Mouse (Mus musculus) E14TG2a.4 (cell line): ENCODE measurements at regions not wholly inside any gene's neighbourhood (a gene's known extent, or its start where the extent isn't known, plus 50 kb on each side); places are given as distances from the start of the nearest gene placed in this dataset.

Experiments used
- H3K27me3 ChIP-seq: 2 replicates; pipeline ENCODE4 v1.6.1; 2014; ENCODE audit warnings: low read length, control low read depth; ENCODE audit not compliant: insufficient read depth
- H3K36me3 ChIP-seq: 2 replicates; pipeline ENCODE4 v1.6.1; 2014; ENCODE audit warnings: low read length, control low read depth; ENCODE audit not compliant: insufficient read depth
- H3K4me1 ChIP-seq: replicated peaks from 2 replicates; pipeline ENCODE4 v1.6.1; 2014; ENCODE audit warnings: low read depth, low read length, control low read depth
- H3K4me3 ChIP-seq: replicated peaks from 2 replicates; pipeline ENCODE4 v1.5.1; 2014; ENCODE audit warnings: mild to moderate bottlenecking, low read length
- H3K9me3 ChIP-seq: 2 replicates; pipeline ENCODE4 v1.6.1; 2014; ENCODE audit warnings: low read length, control low read depth
- CTCF ChIP-seq: conservative IDR thresholded peaks from 2 replicates; pipeline ENCODE4 v1.5.1; 2014; ENCODE audit warnings: low read length
- NANOG ChIP-seq: IDR thresholded peaks from 2 replicates; pipeline ENCODE4 v1.6.1; 2014; ENCODE audit warnings: borderline replicate concordance, low read length, mixed read lengths
- POU5F1 ChIP-seq: IDR thresholded peaks from 2 replicates; pipeline ENCODE4 v1.6.1; 2014; ENCODE audit warnings: low read length, borderline replicate concordance

DNA sequence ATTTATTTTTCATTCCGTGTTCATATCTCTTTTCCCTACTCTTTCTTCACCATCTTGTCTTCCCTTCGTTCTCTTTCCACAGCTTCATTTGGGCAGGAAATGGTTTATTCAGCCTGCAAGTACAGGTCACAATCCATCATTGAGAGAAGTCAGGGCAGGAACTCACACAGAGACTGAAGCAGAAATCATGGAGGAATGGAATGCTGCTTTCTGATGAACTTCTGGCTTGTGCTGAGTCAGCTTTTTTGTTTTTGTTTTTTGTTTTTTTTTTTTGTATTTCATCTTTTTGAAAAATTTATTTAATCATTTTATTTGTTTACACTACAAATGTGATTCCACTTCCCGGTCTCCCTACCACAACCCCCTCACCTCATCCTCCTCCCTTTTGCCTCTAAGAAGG, 51.2 kb upstream of the Suclg2 start:
- no peaks in the 10 kb centered on the region for H3K36me3 ChIP-seq
- no peaks in the 10 kb centered on the region for H3K4me1 ChIP-seq
- no peak overlapping the region for H3K4me3 ChIP-seq
- H3K27me3 ChIP-seq, result no peaks in the 10 kb centered on the region
- TF ChIP-seq POU5F1, result no peak
- no peak for TF ChIP-seq NANOG
- no peak for TF ChIP-seq CTCF
- no peaks in the 10 kb centered on the region for H3K9me3 ChIP-seq

DNA sequence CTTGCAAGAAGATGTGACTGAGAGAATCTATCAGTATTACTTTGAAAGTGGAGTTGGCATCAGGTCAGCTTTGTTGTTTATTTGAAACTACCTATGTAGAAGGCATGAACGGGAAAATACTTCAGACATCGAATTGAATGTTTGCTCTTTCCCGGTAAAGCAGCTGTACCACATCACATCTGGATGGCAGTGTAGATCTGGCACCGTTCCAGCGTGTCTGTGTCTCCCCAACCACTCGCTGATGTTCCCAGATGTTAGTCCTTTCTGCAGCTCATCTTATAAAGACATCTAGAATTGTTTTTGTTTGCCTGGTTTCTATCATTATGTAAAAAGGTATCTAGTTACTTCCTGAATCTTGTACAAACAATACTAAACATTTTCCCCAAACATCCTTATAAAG, 83.1 kb upstream of the Suclg2 start:
- peaks cover 33% of the 10 kb centered on the region for H3K9me3 ChIP-seq
- H3K4me3 ChIP-seq, result no peak overlapping the region
- TF ChIP-seq NANOG (no peak), POU5F1 (no peak), CTCF (no peak)
- H3K36me3 ChIP-seq, result no peaks in the 10 kb centered on the region
- H3K4me1 ChIP-seq, result no peaks in the 10 kb centered on the region
- no peaks in the 10 kb centered on the region for H3K27me3 ChIP-seq

- H3K27me3 ChIP-seq, result no peaks in the 10 kb centered on the region
- H3K4me1 ChIP-seq, result no peaks in the 10 kb centered on the region
- TF ChIP-seq POU5F1 (no peak), CTCF (no peak), NANOG (no peak)
- H3K9me3 ChIP-seq, result peaks cover 36% of the 10 kb centered on the region
- H3K4me3 ChIP-seq, result no peak overlapping the region
- no peaks in the 10 kb centered on the region for H3K36me3 ChIP-seq
Observed at GRCm38 (mm10) chr6:95841502-95841901, 122.9 kb upstream of the Suclg2 start.

DNA sequence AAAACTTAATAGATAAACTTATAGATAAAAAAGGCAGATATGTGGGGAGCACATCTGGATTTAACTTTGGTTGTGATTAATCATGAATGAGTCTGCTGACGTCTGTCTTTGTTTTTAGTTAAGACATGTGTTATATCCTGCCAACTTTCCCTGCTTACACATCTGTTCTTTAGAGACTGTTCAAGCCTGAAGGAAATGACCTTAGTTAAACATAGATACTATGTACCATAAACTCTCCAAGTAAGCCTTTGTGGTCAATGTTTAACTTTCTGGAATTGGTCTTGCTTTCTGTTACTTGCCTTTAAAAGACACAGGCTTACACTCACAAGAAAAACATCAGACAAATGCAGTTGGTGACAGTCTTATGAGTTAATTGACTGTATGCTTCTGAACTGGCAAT, 127.9 kb upstream of the Suclg2 start:
- Histone ChIP-seq H3K4me1 (no peaks in the 10 kb centered on the region), H3K36me3 (no peaks in the 10 kb centered on the region), H3K27me3 (no peaks in the 10 kb centered on the region), H3K9me3 (peaks cover 39% of the 10 kb centered on the region), H3K4me3 (no peak overlapping the region)
- TF ChIP-seq CTCF (no peak), POU5F1 (no peak), NANOG (no peak)

DNA sequence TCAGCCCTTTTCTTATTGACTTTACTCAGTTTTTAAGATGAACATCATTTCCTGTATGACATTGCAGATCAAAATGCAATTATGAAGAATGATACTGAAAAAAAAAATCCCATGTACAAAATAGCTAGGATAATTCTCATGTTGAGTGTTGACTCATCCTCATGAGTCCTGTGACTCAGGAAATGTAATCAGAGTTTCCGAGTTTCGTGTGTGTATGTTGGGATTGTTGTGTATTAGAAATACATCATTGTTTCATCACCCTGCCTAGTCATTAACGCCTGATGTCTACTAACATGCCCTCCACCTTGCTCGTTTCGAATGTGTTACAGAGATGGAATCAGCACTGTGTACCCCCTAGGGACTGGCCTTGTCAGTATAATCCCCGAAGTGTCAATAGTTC, 156.9 kb upstream of the Suclg2 start:
- no peak for TF ChIP-seq NANOG
- Histone ChIP-seq H3K9me3 (peaks cover 24% of the 10 kb centered on the region), H3K36me3 (no peaks in the 10 kb centered on the region), H3K27me3 (no peaks in the 10 kb centered on the region), H3K4me1 (no peaks in the 10 kb centered on the region), H3K4me3 (no peak overlapping the region)

- TF ChIP-seq POU5F1, result no peak
- Histone ChIP-seq H3K4me1 (no peaks in the 10 kb centered on the region), H3K4me3 (no peak overlapping the region), H3K36me3 (no peaks in the 10 kb centered on the region), H3K9me3 (peaks cover 20% of the 10 kb centered on the region), H3K27me3 (no peaks in the 10 kb centered on the region)
Observed at GRCm38 (mm10) chr6:95876320-95876719, 157.7 kb upstream of the Suclg2 start.

DNA sequence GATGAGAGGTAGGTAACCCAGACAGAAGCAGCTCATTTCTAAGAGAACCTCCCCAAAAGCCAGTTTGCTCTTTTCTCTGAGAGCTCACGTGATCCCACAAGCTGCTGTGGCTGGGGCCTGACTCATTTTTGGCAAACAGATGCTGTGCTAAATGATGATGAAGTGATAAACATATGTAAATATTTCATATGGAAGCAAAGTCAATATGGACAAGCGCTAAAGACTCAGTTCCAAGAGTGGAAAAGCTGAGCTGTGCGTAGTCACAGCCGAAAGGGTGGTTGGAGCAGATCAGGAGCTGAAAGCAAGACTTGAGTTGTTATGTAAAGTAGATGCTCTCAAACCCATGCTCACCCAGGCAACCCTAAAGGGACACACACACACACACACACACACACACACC, 168.0 kb upstream of the Suclg2 start:
- Histone ChIP-seq H3K4me3 (no peak overlapping the region), H3K4me1 (no peaks in the 10 kb centered on the region), H3K9me3 (no peaks in the 10 kb centered on the region), H3K36me3 (no peaks in the 10 kb centered on the region), H3K27me3 (no peaks in the 10 kb centered on the region)
- TF ChIP-seq CTCF, result no peak

DNA sequence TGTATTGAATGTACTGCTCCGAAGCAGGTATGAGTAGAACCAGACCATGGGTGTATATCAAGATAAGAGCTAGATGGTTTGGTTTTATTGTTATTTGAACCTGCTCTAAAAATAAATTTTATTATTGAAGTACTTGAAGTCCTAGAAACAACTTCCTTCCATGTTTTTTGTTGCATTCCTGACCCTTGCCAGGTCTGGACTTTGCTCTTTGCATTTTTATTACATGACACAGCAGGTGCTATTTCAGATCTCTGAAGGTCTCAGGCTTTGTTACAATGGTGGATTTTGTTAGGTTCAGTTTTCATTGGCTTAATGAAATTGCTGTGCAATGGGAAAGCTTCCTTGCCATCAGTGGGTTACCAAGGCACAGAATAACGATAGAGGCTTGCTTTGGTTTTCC, 184.0 kb upstream of the Suclg2 start:
- no peak for TF ChIP-seq CTCF
- no peak for TF ChIP-seq POU5F1
- no peak for TF ChIP-seq NANOG
- H3K27me3 ChIP-seq, result no peaks in the 10 kb centered on the region
- H3K4me3 ChIP-seq, result no peak overlapping the region
- H3K4me1 ChIP-seq, result peaks cover 15% of the 10 kb centered on the region
- H3K9me3 ChIP-seq, result peaks cover 8% of the 10 kb centered on the region
- no peaks in the 10 kb centered on the region for H3K36me3 ChIP-seq

- no peak for TF ChIP-seq POU5F1
- no peak for TF ChIP-seq NANOG
- TF ChIP-seq CTCF, result no peak
- peaks cover 8% of the 10 kb centered on the region for H3K9me3 ChIP-seq
- H3K4me3 ChIP-seq, result peak overlapping the region; percentile 50
- H3K4me1 ChIP-seq, result peaks cover 15% of the 10 kb centered on the region
- H3K36me3 ChIP-seq, result no peaks in the 10 kb centered on the region
- no peaks in the 10 kb centered on the region for H3K27me3 ChIP-seq
Observed at GRCm38 (mm10) chr6:95904085-95904633, 185.6 kb upstream of the Suclg2 start.

GRCm38 (mm10) chr6:95905057-95905456, 186.5 kb upstream of the Suclg2 start:
- Histone ChIP-seq H3K4me3 (no peak overlapping the region), H3K9me3 (peaks cover 8% of the 10 kb centered on the region), H3K36me3 (no peaks in the 10 kb centered on the region), H3K27me3 (no peaks in the 10 kb centered on the region), H3K4me1 (peaks cover 15% of the 10 kb centered on the region)
- no peak for TF ChIP-seq CTCF
- TF ChIP-seq NANOG, result no peak
- TF ChIP-seq POU5F1, result no peak
